Mouse (Mus musculus) cerebellum, adult 2 months (tissue): Measurements from ENCODE around the gene 1700086D15Rik. TPM values are rescaled to one million over a fixed set of nuclear protein-coding genes. Genes with fewer than 3 reads are reported as not detected.

Experiments used
- DNase-seq, 2 experiments: peaks; one replicate each; pipeline ENCODE4 v3.0.0; 2021
- H3K27ac ChIP-seq: fragments of 200-500 bp; 2 replicates; pipeline ENCODE4 v1.5.1; 2012; ENCODE audit warnings: low read length, control low read depth, inconsistent platforms; ENCODE audit not compliant: insufficient read depth
- H3K27me3 ChIP-seq: fragments of 200-500 bp; 2 replicates; pipeline ENCODE4 v1.6.1; 2012; ENCODE audit warnings: inconsistent platforms, mild to moderate bottlenecking, low read length, moderate library complexity; ENCODE audit not compliant: control insufficient read depth, insufficient read depth
- H3K4me1 ChIP-seq: fragments of 200-500 bp; 2 replicates; pipeline ENCODE4 v1.6.1; 2011; ENCODE audit warnings: low read length; ENCODE audit not compliant: control insufficient read depth, insufficient read depth
- H3K4me3 ChIP-seq: fragments of 200-500 bp; replicated peaks from 2 replicates; pipeline ENCODE3; 2011; ENCODE audit warnings: mild to moderate bottlenecking, low read depth, low read length, control low read depth; ENCODE audit not compliant: insufficient read depth
- CTCF ChIP-seq: fragments of 200-500 bp; IDR thresholded peaks from 2 replicates; pipeline ENCODE4 v1.5.1; 2011; ENCODE audit warnings: low read depth, mild to moderate bottlenecking, control low read depth, low read length, moderate library complexity, borderline replicate concordance; ENCODE audit not compliant: insufficient read depth
- POLR2A ChIP-seq: fragments of 200-500 bp; IDR thresholded peaks from 2 replicates; pipeline ENCODE4 v1.6.1; 2011; ENCODE audit warnings: low read length, control low read depth, borderline replicate concordance; ENCODE audit not compliant: insufficient read depth
- WGBS: fragments of 180-500 bp; shearing (Covaris S2); methylation state at CpG from one replicate; pipeline ENCODE4 v1.1.7; 2018; 5-methylcytosine and 5-hydroxymethylcytosine counted together
- polyA plus RNA-seq: library from polyadenylated mRNA; depleted of rRNA; stranded (reverse); fragments of >200 nt; gene quantifications from 2 replicates; pipeline ENCODE4 v1.2.3, GENCODE M21; 2012

The 1700086D15Rik gene
- polyA plus RNA-seq, 1 experiment, result 1.6 TPM

- DNase-seq, result no peak
- 81% methylated on average over 4 of the region's 4 CpGs for WGBS
- TF ChIP-seq CTCF (no peak), POLR2A (no peak)
- Histone ChIP-seq H3K4me1 (peaks cover 41% of the 10 kb centered on the region), H3K4me3 (no peak overlapping the region), H3K27me3 (no peaks in the 10 kb centered on the region), H3K27ac (no peak overlapping the region)
Measured at GRCm38 (mm10) chr11:65128666-65129065, 31.0 kb downstream of the 1700086D15Rik start.

GRCm38 (mm10) chr11:65126566-65126965, 33.1 kb downstream of the 1700086D15Rik start:
- peak; percentile 49 to 53 for DNase-seq
- 24% methylated on average over 9 of the region's 9 CpGs for WGBS
- Histone ChIP-seq H3K4me3 (no peak overlapping the region), H3K27ac (no peak overlapping the region), H3K27me3 (no peaks in the 10 kb centered on the region), H3K4me1 (peaks cover 30% of the 10 kb centered on the region)
- TF ChIP-seq CTCF (no peak), POLR2A (no peak)

GRCm38 (mm10) chr11:65124913-65125418, 34.7 kb downstream of the 1700086D15Rik start:
- peak; percentile 60 to 69 for DNase-seq
- 4% methylated on average over 8 of the region's 8 CpGs for WGBS
- TF ChIP-seq CTCF, result no peak
- no peak for TF ChIP-seq POLR2A
- Histone ChIP-seq H3K27ac (peak overlapping the region; percentile 14), H3K4me3 (no peak overlapping the region), H3K4me1 (peaks cover 27% of the 10 kb centered on the region), H3K27me3 (no peaks in the 10 kb centered on the region)

- no peak for DNase-seq
- peaks cover 19% of the 10 kb centered on the region for H3K4me1 ChIP-seq
- no peak overlapping the region for H3K4me3 ChIP-seq
- TF ChIP-seq POLR2A, result no peak
- no peak for TF ChIP-seq CTCF
- no peak overlapping the region for H3K27ac ChIP-seq
- 83% methylated on average over 4 of the region's 4 CpGs for WGBS
- no peaks in the 10 kb centered on the region for H3K27me3 ChIP-seq
Measured at GRCm38 (mm10) chr11:65120276-65120675, 39.4 kb downstream of the 1700086D15Rik start.

GRCm38 (mm10) chr11:65115811-65116210, 43.9 kb downstream of the 1700086D15Rik start:
- no peak overlapping the region for H3K27ac ChIP-seq
- peak in 1 of 2 experiments; percentile 58 for DNase-seq
- no peak for TF ChIP-seq CTCF
- TF ChIP-seq POLR2A, result no peak
- H3K4me1 ChIP-seq, result peaks cover 19% of the 10 kb centered on the region; the same call in 1 of the 2 replicates
- no peak overlapping the region for H3K4me3 ChIP-seq
- no peaks in the 10 kb centered on the region for H3K27me3 ChIP-seq
- 58% methylated on average over 6 of the region's 6 CpGs for WGBS

GRCm38 (mm10) chr11:65112086-65112485, 47.6 kb downstream of the 1700086D15Rik start:
- WGBS, result 30% methylated on average over 4 of the region's 4 CpGs
- H3K27ac ChIP-seq, result no peak overlapping the region
- DNase-seq, result no peak
- TF ChIP-seq CTCF (no peak), POLR2A (no peak)
- no peaks in the 10 kb centered on the region for H3K27me3 ChIP-seq
- peaks cover 31% of the 10 kb centered on the region for H3K4me1 ChIP-seq
- H3K4me3 ChIP-seq, result no peak overlapping the region

GRCm38 (mm10) chr11:65111651-65112050, 48.0 kb downstream of the 1700086D15Rik start:
- H3K27me3 ChIP-seq, result no peaks in the 10 kb centered on the region
- H3K27ac ChIP-seq, result no peak overlapping the region
- peaks cover 35% of the 10 kb centered on the region for H3K4me1 ChIP-seq
- H3K4me3 ChIP-seq, result no peak overlapping the region
- 32% methylated on average over 5 of the region's 5 CpGs for WGBS
- peak in 1 of 2 experiments; percentile 63 for DNase-seq
- TF ChIP-seq POLR2A (no peak), CTCF (no peak)

GRCm38 (mm10) chr11:65110058-65110457, 49.6 kb downstream of the 1700086D15Rik start:
- TF ChIP-seq POLR2A (no peak), CTCF (no peak)
- Histone ChIP-seq H3K27me3 (no peaks in the 10 kb centered on the region), H3K4me3 (no peak overlapping the region), H3K27ac (no peak overlapping the region), H3K4me1 (peaks cover 39% of the 10 kb centered on the region)
- 65% methylated on average over 10 of the region's 10 CpGs for WGBS
- no peak for DNase-seq
